Mouse (Mus musculus) cerebellum, adult 2 months (tissue): ENCODE results near the gene Sim1. TPM values are rescaled to one million over a fixed set of nuclear protein-coding genes. Genes with fewer than 3 reads are reported as not detected.

ENCODE experiments used
- DNase-seq, 2 experiments: peaks; one replicate each; pipeline ENCODE4 v3.0.0; 2021
- H3K27ac ChIP-seq: fragments of 200-500 bp; 2 replicates; pipeline ENCODE4 v1.5.1; 2012; ENCODE audit warnings: low read length, control low read depth, inconsistent platforms; ENCODE audit not compliant: insufficient read depth
- H3K27me3 ChIP-seq: fragments of 200-500 bp; 2 replicates; pipeline ENCODE4 v1.6.1; 2012; ENCODE audit warnings: inconsistent platforms, mild to moderate bottlenecking, low read length, moderate library complexity; ENCODE audit not compliant: control insufficient read depth, insufficient read depth
- H3K4me1 ChIP-seq: fragments of 200-500 bp; 2 replicates; pipeline ENCODE4 v1.6.1; 2011; ENCODE audit warnings: low read length; ENCODE audit not compliant: control insufficient read depth, insufficient read depth
- H3K4me3 ChIP-seq: fragments of 200-500 bp; replicated peaks from 2 replicates; pipeline ENCODE3; 2011; ENCODE audit warnings: mild to moderate bottlenecking, low read depth, low read length, control low read depth; ENCODE audit not compliant: insufficient read depth
- CTCF ChIP-seq: fragments of 200-500 bp; IDR thresholded peaks from 2 replicates; pipeline ENCODE4 v1.5.1; 2011; ENCODE audit warnings: low read depth, mild to moderate bottlenecking, control low read depth, low read length, moderate library complexity, borderline replicate concordance; ENCODE audit not compliant: insufficient read depth
- POLR2A ChIP-seq: fragments of 200-500 bp; IDR thresholded peaks from 2 replicates; pipeline ENCODE4 v1.6.1; 2011; ENCODE audit warnings: low read length, control low read depth, borderline replicate concordance; ENCODE audit not compliant: insufficient read depth
- WGBS: fragments of 180-500 bp; shearing (Covaris S2); methylation state at CpG from one replicate; pipeline ENCODE4 v1.1.7; 2018; 5-methylcytosine and 5-hydroxymethylcytosine counted together
- polyA plus RNA-seq: library from polyadenylated mRNA; depleted of rRNA; stranded (reverse); fragments of >200 nt; gene quantifications from 2 replicates; pipeline ENCODE4 v1.2.3, GENCODE M21; 2012

The Sim1 gene
- polyA plus RNA-seq, 1 experiment: not detected

GRCm38 (mm10) chr10:50935673-50936072 lies 41.1 kb downstream of the Sim1 start:
- DNase-seq: no peak
- Histone ChIP-seq H3K4me3 (no peak overlapping the region), H3K27ac (no peak overlapping the region), H3K27me3 (no peaks in the 10 kb centered on the region), H3K4me1 (no peaks in the 10 kb centered on the region)
- no peak for TF ChIP-seq POLR2A
- no peak for TF ChIP-seq CTCF

DNA sequence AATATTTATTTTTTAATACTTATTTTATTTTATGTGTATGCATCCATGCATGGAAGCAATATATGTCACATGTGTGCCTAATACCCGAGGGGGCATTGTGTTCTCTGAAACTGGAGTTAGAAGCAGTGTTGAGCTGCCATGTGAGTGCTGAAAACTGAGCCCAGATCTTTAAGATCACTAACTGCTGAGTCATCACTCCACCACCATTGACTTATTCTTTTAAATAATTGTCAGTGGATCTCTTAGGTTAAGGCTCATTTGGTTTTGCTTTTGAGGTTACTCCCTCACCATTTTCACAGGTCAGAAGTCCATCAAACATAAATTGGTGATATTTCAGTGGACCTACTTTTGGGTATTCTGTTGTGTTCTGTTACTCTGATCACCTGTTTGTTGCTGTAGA lies 79.1 kb downstream of the Sim1 start:
- DNase-seq: no peak
- H3K4me3 ChIP-seq: no peak overlapping the region
- no peak for TF ChIP-seq CTCF
- TF ChIP-seq POLR2A: no peak
- no peaks in the 10 kb centered on the region for H3K4me1 ChIP-seq
- no peak overlapping the region for H3K27ac ChIP-seq
- 48% methylated on average over 1 of the region's 1 CpGs for WGBS
- H3K27me3 ChIP-seq: no peaks in the 10 kb centered on the region

DNA sequence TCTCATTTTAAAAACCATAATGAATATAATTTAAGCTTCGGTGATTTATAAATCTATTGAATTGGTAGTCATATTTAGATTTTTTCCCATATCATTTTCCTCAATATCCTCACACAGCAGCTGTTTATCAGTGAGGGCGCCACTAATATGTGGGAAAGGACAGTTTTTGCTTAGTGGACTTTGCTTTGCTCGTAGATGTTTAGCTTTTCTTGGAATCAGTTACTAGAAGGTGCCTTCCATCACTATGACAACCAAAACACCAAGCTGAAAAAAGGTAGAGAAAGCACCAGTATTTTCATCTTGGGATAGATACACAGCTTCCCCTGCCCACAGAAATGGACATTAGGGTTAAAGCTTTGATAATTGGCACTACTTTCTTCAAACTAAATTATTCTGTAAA lies 87.3 kb downstream of the Sim1 start:
- H3K4me3 ChIP-seq: no peak overlapping the region
- no peaks in the 10 kb centered on the region for H3K27me3 ChIP-seq
- DNase-seq: no peak
- no peaks in the 10 kb centered on the region for H3K4me1 ChIP-seq
- H3K27ac ChIP-seq: no peak overlapping the region
- WGBS: 82% methylated on average over 3 of the region's 3 CpGs
- TF ChIP-seq CTCF (no peak), POLR2A (no peak)

- H3K27me3 ChIP-seq: no peaks in the 10 kb centered on the region
- TF ChIP-seq CTCF (no peak), POLR2A (no peak)
- no peak overlapping the region for H3K4me3 ChIP-seq
- DNase-seq: no peak
- H3K27ac ChIP-seq: no peak overlapping the region
- 93% methylated on average over 4 of the region's 4 CpGs for WGBS
- H3K4me1 ChIP-seq: no peaks in the 10 kb centered on the region
Observed at GRCm38 (mm10) chr10:50983620-50984019, 89.1 kb downstream of the Sim1 start.

DNA sequence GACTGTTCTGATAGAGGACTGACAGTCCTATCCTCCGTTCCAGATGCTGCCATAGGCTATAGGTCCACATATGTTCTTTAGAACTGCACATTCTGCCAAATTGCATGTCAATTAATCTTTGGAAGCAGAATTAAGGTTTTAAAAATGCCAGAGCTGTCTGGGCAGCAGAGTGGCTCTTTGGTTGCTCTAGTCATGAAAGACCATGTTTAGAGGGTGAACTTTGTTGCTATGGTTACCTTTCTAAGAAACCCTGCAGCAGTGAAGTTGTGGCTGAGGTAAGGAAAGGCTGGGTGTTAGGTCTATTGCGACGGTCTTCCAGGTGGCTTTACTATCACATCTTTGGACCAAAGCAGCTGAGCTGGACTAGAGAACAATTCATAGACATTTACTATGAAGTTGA lies 113.2 kb downstream of the Sim1 start:
- no peaks in the 10 kb centered on the region for H3K4me1 ChIP-seq
- no peak overlapping the region for H3K27ac ChIP-seq
- WGBS: 25% methylated on average over 3 of the region's 3 CpGs
- no peak for TF ChIP-seq POLR2A
- TF ChIP-seq CTCF: no peak
- no peaks in the 10 kb centered on the region for H3K27me3 ChIP-seq
- DNase-seq: no peak
- H3K4me3 ChIP-seq: no peak overlapping the region

GRCm38 (mm10) chr10:51011391-51012150 lies 117.0 kb downstream of the Sim1 start:
- H3K27ac ChIP-seq: no peak overlapping the region
- H3K4me1 ChIP-seq: no peaks in the 10 kb centered on the region
- H3K4me3 ChIP-seq: no peak overlapping the region
- H3K27me3 ChIP-seq: no peaks in the 10 kb centered on the region
- DNase-seq: no peak
- TF ChIP-seq POLR2A: no peak
- TF ChIP-seq CTCF: no peak
- WGBS: 22% methylated on average over 8 of the region's 8 CpGs

GRCm38 (mm10) chr10:51014901-51015300 lies 120.3 kb downstream of the Sim1 start:
- no peaks in the 10 kb centered on the region for H3K27me3 ChIP-seq
- TF ChIP-seq CTCF (no peak), POLR2A (no peak)
- no peak for DNase-seq
- H3K27ac ChIP-seq: no peak overlapping the region
- no peak overlapping the region for H3K4me3 ChIP-seq
- H3K4me1 ChIP-seq: no peaks in the 10 kb centered on the region
- 24% methylated on average over 2 of the region's 2 CpGs for WGBS

DNA sequence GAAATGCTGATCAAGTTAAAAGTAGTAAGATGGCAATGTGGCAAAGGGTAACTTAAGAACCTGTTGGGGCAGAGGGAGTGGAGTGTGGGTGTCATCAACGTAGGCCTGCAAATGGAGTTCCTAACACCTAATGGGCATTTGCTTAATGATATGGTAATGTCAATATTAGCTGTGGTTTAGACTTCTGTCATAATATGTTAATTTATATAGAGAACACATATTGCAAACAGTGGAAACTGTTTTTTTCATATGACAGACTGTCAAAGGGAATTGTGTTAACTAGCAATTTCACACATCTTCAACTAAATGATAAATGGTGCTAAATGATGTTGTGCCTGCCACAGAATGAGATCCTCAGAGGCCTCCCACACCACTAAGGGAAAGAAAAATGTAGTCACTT lies 120.8 kb downstream of the Sim1 start:
- WGBS: 65% methylated on average over 1 of the region's 1 CpGs
- Histone ChIP-seq H3K27ac (no peak overlapping the region), H3K4me1 (no peaks in the 10 kb centered on the region), H3K4me3 (no peak overlapping the region), H3K27me3 (no peaks in the 10 kb centered on the region)
- TF ChIP-seq CTCF (no peak), POLR2A (no peak)
- no peak for DNase-seq
